Mouse (Mus musculus) spleen, adult 2 months (tissue): Measurements from ENCODE around the gene Pced1b. TPM values are rescaled to one million over a fixed set of nuclear protein-coding genes. Genes with fewer than 3 reads are reported as not detected.

Experiments used
- DNase-seq, 2 experiments: peaks; one replicate each; pipeline versions ENCODE4 v3.0.0 to v3.0.0-alpha.2; 2012 to 2021; ENCODE audit warnings: low spot score in 2 of 2, low read depth in 1 of 2
- H3K27ac ChIP-seq: fragments of 200-500 bp; 2 replicates; pipeline ENCODE4 v1.5.1; 2012; ENCODE audit warnings: low read length, inconsistent platforms; ENCODE audit not compliant: insufficient read depth
- H3K27me3 ChIP-seq: fragments of 200-500 bp; 2 replicates; pipeline ENCODE4 v1.6.1; 2012; ENCODE audit warnings: mild to moderate bottlenecking, moderate library complexity, low read length, inconsistent platforms; ENCODE audit not compliant: control insufficient read depth, insufficient read depth
- H3K36me3 ChIP-seq: fragments of 200-500 bp; 2 replicates; pipeline ENCODE4 v1.6.1; 2012; ENCODE audit warnings: mild to moderate bottlenecking, low read length, inconsistent platforms; ENCODE audit not compliant: control insufficient read depth, insufficient read depth
- H3K4me1 ChIP-seq: fragments of 200-500 bp; 2 replicates; pipeline ENCODE4 v1.6.1; 2011; ENCODE audit warnings: inconsistent platforms; ENCODE audit not compliant: control insufficient read depth, insufficient read depth, insufficient read length
- H3K4me3 ChIP-seq: fragments of 200-500 bp; 2 replicates; pipeline ENCODE4 v1.5.1; 2011; ENCODE audit warnings: mild to moderate bottlenecking, inconsistent platforms; ENCODE audit not compliant: insufficient read depth, insufficient read length; ENCODE audit errors: extremely low read depth
- CTCF ChIP-seq: fragments of 200-500 bp; IDR thresholded peaks from 2 replicates; pipeline ENCODE4 v1.5.1; 2011; ENCODE audit warnings: mild to moderate bottlenecking, inconsistent platforms; ENCODE audit not compliant: insufficient read depth, insufficient read length, insufficient replicate concordance; ENCODE audit errors: extremely low read depth
- POLR2A ChIP-seq: fragments of 200-500 bp; IDR thresholded peaks from 2 replicates; pipeline ENCODE4 v1.6.1; 2011; ENCODE audit warnings: low read depth, low read length, inconsistent platforms
- WGBS: fragments of 180-500 bp; shearing (Covaris S2); methylation state at CpG from one replicate; pipeline ENCODE4 v1.1.7; 2018; 5-methylcytosine and 5-hydroxymethylcytosine counted together
- polyA plus RNA-seq: library from polyadenylated mRNA; depleted of rRNA; stranded (reverse); fragments of >200 nt; gene quantifications from 2 replicates; pipeline ENCODE4 v1.2.3, GENCODE M21; 2012

The Pced1b gene
- polyA plus RNA-seq, 1 experiment, result 53.8 TPM

- no peak overlapping the region for H3K4me3 ChIP-seq
- DNase-seq, result no peak
- 28% methylated on average over 3 of the region's 3 CpGs for WGBS
- H3K36me3 ChIP-seq, result no peaks in the 10 kb centered on the region
- TF ChIP-seq CTCF (no peak), POLR2A (no peak)
- H3K27ac ChIP-seq, result no peak overlapping the region
- H3K27me3 ChIP-seq, result no peaks in the 10 kb centered on the region
- peaks cover 10% of the 10 kb centered on the region; the same call in 1 of the 2 replicates for H3K4me1 ChIP-seq
Measured at GRCm38 (mm10) chr15:97421533-97421932, 174.6 kb downstream of the Pced1b start.

- TF ChIP-seq POLR2A, result no peak
- no peak for TF ChIP-seq CTCF
- H3K36me3 ChIP-seq, result no peaks in the 10 kb centered on the region
- H3K4me1 ChIP-seq, result peaks cover 10% of the 10 kb centered on the region; the same call in 1 of the 2 replicates
- H3K4me3 ChIP-seq, result no peak overlapping the region
- no peaks in the 10 kb centered on the region for H3K27me3 ChIP-seq
- no peak for DNase-seq
- H3K27ac ChIP-seq, result peak overlapping the region; percentile 23; the same call in 1 of the 2 replicates
- WGBS, result 43% methylated on average over 4 of the region's 4 CpGs
Measured at GRCm38 (mm10) chr15:97422212-97422944, 175.5 kb downstream of the Pced1b start.

- Histone ChIP-seq H3K36me3 (no peaks in the 10 kb centered on the region), H3K27ac (peak overlapping the region; percentile 87), H3K4me1 (peaks cover 10% of the 10 kb centered on the region; the same call in 1 of the 2 replicates), H3K4me3 (peak overlapping the region; percentile 59), H3K27me3 (no peaks in the 10 kb centered on the region)
- TF ChIP-seq CTCF (no peak), POLR2A (peak; percentile 17; the same call in 1 of the 2 replicates)
- WGBS, result 12% methylated on average over 7 of the region's 7 CpGs
- DNase-seq, result peak in 1 of 2 experiments; percentile 63
Measured at GRCm38 (mm10) chr15:97424375-97424774, 177.5 kb downstream of the Pced1b start.

- peaks cover 10% of the 10 kb centered on the region; the same call in 1 of the 2 replicates for H3K4me1 ChIP-seq
- H3K36me3 ChIP-seq, result no peaks in the 10 kb centered on the region
- peak overlapping the region; percentile 59 for H3K4me3 ChIP-seq
- no peaks in the 10 kb centered on the region for H3K27me3 ChIP-seq
- TF ChIP-seq CTCF, result no peak
- no peak for TF ChIP-seq POLR2A
- 60% methylated on average over 3 of the region's 3 CpGs for WGBS
- no peak for DNase-seq
- peak overlapping the region; percentile 87 for H3K27ac ChIP-seq
Measured at GRCm38 (mm10) chr15:97424961-97425360, 178.1 kb downstream of the Pced1b start.

GRCm38 (mm10) chr15:97429201-97429900 is 182.4 kb downstream of the Pced1b start:
- H3K27ac ChIP-seq, result no peak overlapping the region
- WGBS, result 81% methylated on average over 12 of the region's 12 CpGs
- no peak for TF ChIP-seq POLR2A
- TF ChIP-seq CTCF, result no peak

GRCm38 (mm10) chr15:97431533-97431932 is 184.6 kb downstream of the Pced1b start:
- H3K36me3 ChIP-seq, result no peaks in the 10 kb centered on the region
- no peak overlapping the region for H3K4me3 ChIP-seq
- WGBS, result 90% methylated on average over 6 of the region's 6 CpGs
- no peak for DNase-seq
- no peak overlapping the region for H3K27ac ChIP-seq
- H3K4me1 ChIP-seq, result no peaks in the 10 kb centered on the region
- TF ChIP-seq CTCF (no peak), POLR2A (no peak)
- no peaks in the 10 kb centered on the region for H3K27me3 ChIP-seq

More at GRCm38 (mm10) chr15:97429201-97429900, 182.4 kb downstream of the Pced1b start:
- no peak overlapping the region for H3K4me3 ChIP-seq
- H3K36me3 ChIP-seq, result no peaks in the 10 kb centered on the region
- no peaks in the 10 kb centered on the region for H3K27me3 ChIP-seq
- H3K4me1 ChIP-seq, result no peaks in the 10 kb centered on the region; the same call in 1 of the 2 replicates
- no peak for DNase-seq
